Mouse (Mus musculus) CH12.LX (cell line): ENCODE data around the gene Rfx7.

Experiments
- CTCF ChIP-seq, 2 experiments: IDR thresholded peaks in 1 of 2; conservative IDR thresholded peaks in 1 of 2; 2 replicates each; pipeline ENCODE4 v1.5.1; 2011 to 2012; ENCODE audit warnings: low read depth in 2 of 2, low read length in 2 of 2, improper control_type of control experiment in 1 of 2, inconsistent platforms in 1 of 2, mild to moderate bottlenecking in 1 of 2, moderate library complexity in 1 of 2
- EP300 ChIP-seq: IDR thresholded peaks from 2 replicates; pipeline ENCODE4 v1.6.1; 2011; ENCODE audit warnings: low read length, improper control_type of control experiment
- HCFC1 ChIP-seq: IDR thresholded peaks from 2 replicates; pipeline ENCODE4 v1.6.1; 2012; ENCODE audit warnings: low read depth, mild to moderate bottlenecking, inconsistent platforms, low read length, improper control_type of control experiment
- POLR2A ChIP-seq: IDR thresholded peaks from 2 replicates; pipeline ENCODE4 v1.6.1; 2011; ENCODE audit warnings: low read depth, mild to moderate bottlenecking, improper control_type of control experiment, low read length

DNA sequence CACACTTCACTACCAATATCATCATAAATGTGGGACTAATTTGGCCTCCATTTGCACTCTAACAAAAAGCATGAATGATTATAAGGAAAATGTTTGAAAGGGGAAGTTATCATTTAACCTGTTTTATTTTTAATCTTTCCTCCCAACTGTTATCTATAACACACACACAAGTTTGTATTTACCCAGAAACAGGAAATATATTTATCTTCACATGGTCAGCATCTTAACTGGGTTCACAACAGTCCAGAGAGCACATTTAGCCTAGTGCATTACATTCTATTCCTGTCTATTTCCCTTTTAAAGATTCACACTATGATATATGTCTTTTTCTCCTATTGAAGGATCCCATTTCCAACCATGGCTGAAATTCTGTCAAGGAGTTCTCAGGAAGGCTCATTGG is 43.5 kb upstream of the Rfx7 start:
- TF ChIP-seq CTCF (conservative IDR thresholded peaks at IDR 0.05 in 1 of 2, IDR thresholded peaks at IDR 0.05 in 1 of 2; ENCODE audit: low read depth in 2 of 2, low read length in 2 of 2) (no peak), HCFC1 (no peak), POLR2A (no peak), EP300 (no peak)
